Mouse (Mus musculus) CH12.LX (cell line): ENCODE results near the gene Map1b. TPM values are rescaled to one million over a fixed set of nuclear protein-coding genes. Genes with fewer than 3 reads are reported as not detected.

ENCODE experiments used
- DNase-seq: peaks from one replicate; pipeline ENCODE4 v3.0.0-alpha.2; 2013; ENCODE audit errors: extremely low read depth
- H3K27ac ChIP-seq: 2 replicates; pipeline ENCODE4 v1.5.1; 2012; ENCODE audit warnings: low read depth, mild to moderate bottlenecking, control low read depth, moderate library complexity; ENCODE audit not compliant: insufficient read depth
- H3K27me3 ChIP-seq: replicated peaks from 2 replicates; pipeline ENCODE3; 2012; ENCODE audit warnings: inconsistent platforms
- H3K36me3 ChIP-seq, 2 experiments: replicated peaks in 1 of 2; 2 replicates each; pipeline versions ENCODE3 to v1.6.1; 2012; ENCODE audit warnings: inconsistent platforms in 1 of 2, low read length in 1 of 2, mild to moderate bottlenecking in 1 of 2, mixed read lengths in 1 of 2, moderate library complexity in 1 of 2; ENCODE audit not compliant: control insufficient read depth in 1 of 2, insufficient read depth in 1 of 2
- H3K4me1 ChIP-seq, 2 experiments: 2 replicates each; pipeline ENCODE4 v1.6.1; 2012; ENCODE audit warnings: inconsistent platforms in 1 of 2, moderate library complexity in 1 of 2; ENCODE audit not compliant: insufficient read depth in 2 of 2, control insufficient read depth in 1 of 2
- H3K4me2 ChIP-seq: 2 replicates; pipeline ENCODE4 v1.6.1; 2012; ENCODE audit warnings: low read depth, mild to moderate bottlenecking, control low read depth; ENCODE audit not compliant: poor library complexity, insufficient read depth, severe bottlenecking
- H3K4me3 ChIP-seq, 3 experiments: fragments of 150-350 bp in 1 of 3; sonication (generic) in 1 of 3; replicated peaks in 1 of 3; 2 replicates each; pipeline versions ENCODE3 to v1.5.1; 2011 to 2012; ENCODE audit warnings: low read depth in 2 of 3, low read length in 2 of 3, mild to moderate bottlenecking in 2 of 3, moderate library complexity in 2 of 3, control low read depth in 1 of 3, improper control_type of control experiment in 1 of 3, inconsistent platforms in 1 of 3, mixed read lengths in 1 of 3; ENCODE audit not compliant: poor library complexity in 1 of 3
- H3K79me2 ChIP-seq: replicated peaks from 2 replicates; pipeline ENCODE4 v1.6.1; 2012; ENCODE audit warnings: mild to moderate bottlenecking, moderate library complexity; ENCODE audit not compliant: control insufficient read depth, poor library complexity, insufficient read depth, severe bottlenecking; ENCODE audit errors: extremely low read depth
- H3K9ac ChIP-seq: 2 replicates; pipeline ENCODE4 v1.6.1; 2012; ENCODE audit warnings: low read depth, mild to moderate bottlenecking, control low read depth, moderate library complexity; ENCODE audit not compliant: insufficient read depth
- H3K9me3 ChIP-seq: replicated peaks from 2 replicates; pipeline ENCODE3; 2012; ENCODE audit warnings: low read length, inconsistent platforms, mixed read lengths
- BHLHE40 ChIP-seq: IDR thresholded peaks from 2 replicates; pipeline ENCODE4 v1.6.1; 2011; ENCODE audit warnings: mild to moderate bottlenecking, low read depth, low read length, improper control_type of control experiment
- CHD2 ChIP-seq: IDR thresholded peaks from 2 replicates; pipeline ENCODE4 v1.6.1; 2011; ENCODE audit warnings: low read length, improper control_type of control experiment
- E2F4 ChIP-seq: IDR thresholded peaks from 2 replicates; pipeline ENCODE4 v1.6.1; 2011; ENCODE audit warnings: low read depth, low read length, improper control_type of control experiment; ENCODE audit not compliant: insufficient replicate concordance
- ELF1 ChIP-seq: IDR thresholded peaks from 2 replicates; pipeline ENCODE4 v1.6.1; 2014; ENCODE audit warnings: low read depth, mild to moderate bottlenecking, inconsistent platforms, low read length, improper control_type of control experiment
- EP300 ChIP-seq: IDR thresholded peaks from 2 replicates; pipeline ENCODE4 v1.6.1; 2011; ENCODE audit warnings: low read length, improper control_type of control experiment
- ETS1 ChIP-seq: conservative IDR thresholded peaks from 2 replicates; pipeline ENCODE4 v1.6.1; 2012; ENCODE audit warnings: low read depth, mild to moderate bottlenecking, inconsistent platforms, low read length, improper control_type of control experiment, moderate library complexity
- HCFC1 ChIP-seq: IDR thresholded peaks from 2 replicates; pipeline ENCODE4 v1.6.1; 2012; ENCODE audit warnings: low read depth, mild to moderate bottlenecking, inconsistent platforms, low read length, improper control_type of control experiment
- JUND ChIP-seq: conservative IDR thresholded peaks from 2 replicates; pipeline ENCODE4 v1.6.1; 2011; ENCODE audit warnings: low read depth, low read length, improper control_type of control experiment
- KAT2A ChIP-seq: IDR thresholded peaks from 2 replicates; pipeline ENCODE4 v1.6.1; 2012; ENCODE audit warnings: low read length, improper control_type of control experiment, inconsistent platforms; ENCODE audit not compliant: insufficient replicate concordance
- MAZ ChIP-seq: IDR thresholded peaks from 2 replicates; pipeline ENCODE4 v1.6.1; 2012; ENCODE audit warnings: low read depth, mild to moderate bottlenecking, inconsistent platforms, low read length, improper control_type of control experiment, moderate library complexity
- MEF2A ChIP-seq: IDR thresholded peaks from 2 replicates; pipeline ENCODE4 v1.6.1; 2014; ENCODE audit warnings: low read depth, mild to moderate bottlenecking, inconsistent platforms, low read length, improper control_type of control experiment, borderline replicate concordance
- MXI1 ChIP-seq: IDR thresholded peaks from 2 replicates; pipeline ENCODE4 v1.6.1; 2011; ENCODE audit warnings: mild to moderate bottlenecking, low read depth, low read length, improper control_type of control experiment
- MYC ChIP-seq: IDR thresholded peaks from 2 replicates; pipeline ENCODE4 v1.6.1; 2011; ENCODE audit warnings: low read depth, mild to moderate bottlenecking, improper control_type of control experiment, low read length
- NELFE ChIP-seq: IDR thresholded peaks from 2 replicates; pipeline ENCODE4 v1.6.1; 2011; ENCODE audit warnings: low read depth, low read length, improper control_type of control experiment
- PAX5 ChIP-seq: IDR thresholded peaks from 2 replicates; pipeline ENCODE4 v1.6.1; 2012; ENCODE audit warnings: low read length, inconsistent platforms, mixed read lengths
- POLR2A ChIP-seq: IDR thresholded peaks from 2 replicates; pipeline ENCODE4 v1.6.1; 2011; ENCODE audit warnings: low read depth, mild to moderate bottlenecking, improper control_type of control experiment, low read length
- POLR2AphosphoS2 ChIP-seq: IDR thresholded peaks from 2 replicates; pipeline ENCODE4 v1.6.1; 2011; ENCODE audit warnings: low read depth, low read length, improper control_type of control experiment
- RAD21 ChIP-seq: IDR thresholded peaks from 2 replicates; pipeline ENCODE4 v1.6.1; 2011; ENCODE audit warnings: low read depth, mild to moderate bottlenecking, low read length, improper control_type of control experiment, moderate library complexity
- SIN3A ChIP-seq: IDR thresholded peaks from 2 replicates; pipeline ENCODE4 v1.6.1; 2012; ENCODE audit warnings: low read length, improper control_type of control experiment, inconsistent platforms
- SMC3 ChIP-seq: IDR thresholded peaks from 2 replicates; pipeline ENCODE4 v1.6.1; 2011; ENCODE audit warnings: low read depth, low read length, improper control_type of control experiment
- TBP ChIP-seq: conservative IDR thresholded peaks from 2 replicates; pipeline ENCODE4 v1.6.1; 2011; ENCODE audit warnings: low read depth, low read length, improper control_type of control experiment
- TCF12 ChIP-seq: IDR thresholded peaks from 2 replicates; pipeline ENCODE4 v1.6.1; 2014; ENCODE audit warnings: low read depth, mild to moderate bottlenecking, inconsistent platforms, low read length, improper control_type of control experiment
- ZC3H11A ChIP-seq: IDR thresholded peaks from 2 replicates; pipeline ENCODE4 v1.6.1; 2012; ENCODE audit warnings: low read depth, mild to moderate bottlenecking, inconsistent platforms, low read length, improper control_type of control experiment
- ZMIZ1 ChIP-seq: IDR thresholded peaks from 2 replicates; pipeline ENCODE4 v1.6.1; 2012; ENCODE audit warnings: low read depth, mild to moderate bottlenecking, inconsistent platforms, low read length, improper control_type of control experiment
- ZNF384 ChIP-seq: IDR thresholded peaks from 2 replicates; pipeline ENCODE4 v1.6.1; 2012; ENCODE audit warnings: low read depth, low read length, improper control_type of control experiment, inconsistent platforms
- dilution Hi-C: fragments of 300-500 bp; cut with MboI; formaldehyde crosslinking; loops from 2 replicates; pipeline ENCODE4 v1.14.3; 2020; ENCODE audit warnings: low sequenced_read_pairs; ENCODE audit not compliant: extremely low pct_unique_long_range_greater_than_20kb, extremely low pct_ligation_motif_present
- in situ Hi-C: fragments of 300-500 bp; cut with MboI; formaldehyde crosslinking; loops from 3 replicates; pipeline ENCODE4 v1.14.3; 2019; ENCODE audit warnings: low sequenced_read_pairs, low pct_ligation_motif_present, low pct_unique_long_range_greater_than_20kb, mixed read lengths
- polyA plus RNA-seq: library from polyadenylated mRNA; unstranded; fragments of >175 nt; gene quantifications from 2 replicates; pipeline ENCODE4 v1.2.1, GENCODE M21; 2012; ENCODE audit warnings: low read depth; ENCODE audit not compliant: insufficient read length
- total RNA-seq, 2 experiments: library from RNA; depleted of rRNA; stranded (reverse); fragments of 300-350 nt in 1 of 2; fragments of >200 nt in 1 of 2; gene quantifications; 2 replicates each; pipeline ENCODE4 v1.2.3; 2012 to 2014

The Map1b gene
- total and polyA plus RNA-seq, 3 experiments, result 0.04 to 0.08 TPM; not detected in 1

- TF ChIP-seq PAX5 (no peak), MXI1 (no peak), TCF12 (no peak), MYC (no peak), MAZ (no peak), SIN3A (no peak), E2F4 (no peak), MEF2A (no peak), RAD21 (no peak), NELFE (no peak), TBP (no peak), POLR2A (no peak), ZMIZ1 (no peak)
- H3K79me2 ChIP-seq, result no peaks in the 10 kb centered on the region
- H3K4me1 ChIP-seq, result no peaks in the 10 kb centered on the region
- no peak overlapping the region for H3K9ac ChIP-seq
- dilution Hi-C loops, result no loop called here
- H3K27me3 ChIP-seq, result no peaks in the 10 kb centered on the region
- no peak overlapping the region for H3K27ac ChIP-seq
- DNase-seq, result no peak
- no peak overlapping the region for H3K4me3 ChIP-seq
- H3K4me2 ChIP-seq, result no peak overlapping the region
- in situ Hi-C loops, result no loop called here
- H3K36me3 ChIP-seq, result no peaks in the 10 kb centered on the region
- no peaks in the 10 kb centered on the region for H3K9me3 ChIP-seq
Observed at GRCm38 (mm10) chr13:99558216-99558906, 42.0 kb upstream of the Map1b start.

- Histone ChIP-seq H3K4me1 (no peaks in the 10 kb centered on the region), H3K9ac (no peak overlapping the region), H3K36me3 (no peaks in the 10 kb centered on the region), H3K79me2 (no peaks in the 10 kb centered on the region), H3K27me3 (no peaks in the 10 kb centered on the region), H3K4me3 (no peak overlapping the region), H3K9me3 (no peaks in the 10 kb centered on the region), H3K27ac (no peak overlapping the region), H3K4me2 (no peak overlapping the region)
- DNase-seq, result no peak
- dilution Hi-C loops (no loop called here), in situ Hi-C loops (no loop called here)
- TF ChIP-seq MYC, result no peak
- TF ChIP-seq EP300, result no peak
- TF ChIP-seq NELFE, result no peak
- TF ChIP-seq E2F4, result no peak
- no peak for TF ChIP-seq ZNF384
- TF ChIP-seq JUND, result no peak
- no peak for TF ChIP-seq SIN3A
- no peak for TF ChIP-seq CHD2
- no peak for TF ChIP-seq ETS1
- no peak for TF ChIP-seq PAX5
- TF ChIP-seq ELF1, result no peak
- no peak for TF ChIP-seq HCFC1
- no peak for TF ChIP-seq BHLHE40
- no peak for TF ChIP-seq POLR2AphosphoS2
- TF ChIP-seq KAT2A, result no peak
- no peak for TF ChIP-seq ZC3H11A
- TF ChIP-seq SMC3, result no peak
- no peak for TF ChIP-seq RAD21
Observed at GRCm38 (mm10) chr13:99557813-99558212, 41.5 kb upstream of the Map1b start.
